Mouse (Mus musculus): Measurements from ENCODE around the gene Son. TPM values are rescaled to one million over a fixed set of nuclear protein-coding genes. Genes with fewer than 3 reads are reported as not detected.

The Son gene
- polyA plus RNA-seq, 1 experiment from 2014 or later = 130 TPM

GRCm38 (mm10) chr16:91629749-91630148, 17.6 kb upstream of the Son start:
- H3K4me2 ChIP-seq (ENCODE audit: low read depth) = no peak overlapping the region
- no peaks in the 10 kb centered on the region for H3K27me3 ChIP-seq (ENCODE audit: control insufficient read depth, insufficient read depth, low read length)
- no peak overlapping the region for H3K9ac ChIP-seq (ENCODE audit: low read length)
- no peak for DNase-seq (ENCODE audit: low spot score)
- H3K4me3 ChIP-seq (ENCODE audit: low read depth, low read length) = no peak overlapping the region
- H3K4me1 ChIP-seq (ENCODE audit: control insufficient read depth, insufficient read depth, low read length) = no peaks in the 10 kb centered on the region
- H3K27ac ChIP-seq (ENCODE audit: low read depth, low read length) = no peak overlapping the region
- peaks cover 20% of the 10 kb centered on the region for H3K36me3 ChIP-seq (ENCODE audit: control insufficient read depth, insufficient read depth, low read length)
- WGBS = 95% methylated on average over 4 of the region's 4 CpGs
- H3K9me3 ChIP-seq (ENCODE audit: control insufficient read depth, low read length) = no peaks in the 10 kb centered on the region
- ATAC-seq (ENCODE audit: insufficient read depth, low FRiP score, low TSS enrichment) = no peak

GRCm38 (mm10) chr16:91630584-91630983, 16.7 kb upstream of the Son start:
- WGBS = 77% methylated on average over 1 of the region's 1 CpGs
- no peaks in the 10 kb centered on the region for H3K9me3 ChIP-seq (ENCODE audit: control insufficient read depth, low read length)
- no peaks in the 10 kb centered on the region for H3K4me1 ChIP-seq (ENCODE audit: control insufficient read depth, insufficient read depth, low read length)
- no peak for DNase-seq (ENCODE audit: low spot score)
- no peak overlapping the region for H3K27ac ChIP-seq (ENCODE audit: low read depth, low read length)
- no peaks in the 10 kb centered on the region for H3K27me3 ChIP-seq (ENCODE audit: control insufficient read depth, insufficient read depth, low read length)
- H3K4me2 ChIP-seq (ENCODE audit: low read depth) = no peak overlapping the region
- H3K36me3 ChIP-seq (ENCODE audit: control insufficient read depth, insufficient read depth, low read length) = peaks cover 18% of the 10 kb centered on the region
- no peak overlapping the region for H3K9ac ChIP-seq (ENCODE audit: low read length)
- ATAC-seq (ENCODE audit: insufficient read depth, low FRiP score, low TSS enrichment) = no peak
- no peak overlapping the region for H3K4me3 ChIP-seq (ENCODE audit: low read depth, low read length)

- DNase-seq (ENCODE audit: low spot score) (no peak), ATAC-seq (ENCODE audit: insufficient read depth, low FRiP score, low TSS enrichment) (no peak)
- H3K4me2 ChIP-seq (ENCODE audit: low read depth) = no peak overlapping the region
- H3K4me3 ChIP-seq (ENCODE audit: low read depth, low read length) = no peak overlapping the region
- no peaks in the 10 kb centered on the region for H3K27me3 ChIP-seq (ENCODE audit: control insufficient read depth, insufficient read depth, low read length)
- H3K9ac ChIP-seq (ENCODE audit: low read length) = no peak overlapping the region
- 92% methylated on average over 5 of the region's 5 CpGs for WGBS
- no peaks in the 10 kb centered on the region for H3K4me1 ChIP-seq (ENCODE audit: control insufficient read depth, insufficient read depth, low read length)
- H3K9me3 ChIP-seq (ENCODE audit: control insufficient read depth, low read length) = no peaks in the 10 kb centered on the region
- no peak overlapping the region for H3K27ac ChIP-seq (ENCODE audit: low read depth, low read length)
- H3K36me3 ChIP-seq (ENCODE audit: control insufficient read depth, insufficient read depth, low read length) = peaks cover 20% of the 10 kb centered on the region
Observed at GRCm38 (mm10) chr16:91632439-91632838, 14.9 kb upstream of the Son start.

GRCm38 (mm10) chr16:91632940-91633339, 14.4 kb upstream of the Son start:
- H3K4me3 ChIP-seq (ENCODE audit: low read depth, low read length) = no peak overlapping the region
- H3K27me3 ChIP-seq (ENCODE audit: control insufficient read depth, insufficient read depth, low read length) = no peaks in the 10 kb centered on the region
- 95% methylated on average over 7 of the region's 7 CpGs for WGBS
- H3K27ac ChIP-seq (ENCODE audit: low read depth, low read length) = no peak overlapping the region
- no peaks in the 10 kb centered on the region for H3K9me3 ChIP-seq (ENCODE audit: control insufficient read depth, low read length)
- DNase-seq (ENCODE audit: low spot score) (no peak), ATAC-seq (ENCODE audit: insufficient read depth, low FRiP score, low TSS enrichment) (no peak)
- H3K4me1 ChIP-seq (ENCODE audit: control insufficient read depth, insufficient read depth, low read length) = no peaks in the 10 kb centered on the region
- H3K9ac ChIP-seq (ENCODE audit: low read length) = no peak overlapping the region
- no peak overlapping the region for H3K4me2 ChIP-seq (ENCODE audit: low read depth)
- H3K36me3 ChIP-seq (ENCODE audit: control insufficient read depth, insufficient read depth, low read length) = peaks cover 24% of the 10 kb centered on the region

GRCm38 (mm10) chr16:91633641-91634040, 13.7 kb upstream of the Son start:
- H3K36me3 ChIP-seq (ENCODE audit: control insufficient read depth, insufficient read depth, low read length) = peaks cover 28% of the 10 kb centered on the region

GRCm38 (mm10) chr16:91639161-91639560, 8.1 kb upstream of the Son start:
- H3K27me3 ChIP-seq (ENCODE audit: control insufficient read depth, insufficient read depth, low read length) = no peaks in the 10 kb centered on the region
- H3K9ac ChIP-seq (ENCODE audit: low read length) = no peak overlapping the region
- WGBS = 98% methylated on average over 5 of the region's 5 CpGs
- no peaks in the 10 kb centered on the region for H3K4me1 ChIP-seq (ENCODE audit: control insufficient read depth, insufficient read depth, low read length)
- DNase-seq (ENCODE audit: low spot score) = no peak
- ATAC-seq (ENCODE audit: insufficient read depth, low FRiP score, low TSS enrichment) = no peak
- no peak overlapping the region for H3K27ac ChIP-seq (ENCODE audit: low read depth, low read length)
- H3K9me3 ChIP-seq (ENCODE audit: control insufficient read depth, low read length) = no peaks in the 10 kb centered on the region
- no peak overlapping the region for H3K4me2 ChIP-seq (ENCODE audit: low read depth)
- H3K36me3 ChIP-seq (ENCODE audit: control insufficient read depth, insufficient read depth, low read length) = peaks cover 20% of the 10 kb centered on the region
- H3K4me3 ChIP-seq (ENCODE audit: low read depth, low read length) = no peak overlapping the region

More at GRCm38 (mm10) chr16:91633641-91634040, 13.7 kb upstream of the Son start:
- DNase-seq (ENCODE audit: low spot score) (no peak), ATAC-seq (ENCODE audit: insufficient read depth, low FRiP score, low TSS enrichment) (no peak)
- Histone ChIP-seq H3K4me3 (ENCODE audit: low read depth, low read length) (no peak overlapping the region), H3K27me3 (ENCODE audit: control insufficient read depth, insufficient read depth, low read length) (no peaks in the 10 kb centered on the region), H3K4me2 (ENCODE audit: low read depth) (no peak overlapping the region), H3K27ac (ENCODE audit: low read depth, low read length) (no peak overlapping the region), H3K4me1 (ENCODE audit: control insufficient read depth, insufficient read depth, low read length) (no peaks in the 10 kb centered on the region), H3K9ac (ENCODE audit: low read length) (no peak overlapping the region), H3K9me3 (ENCODE audit: control insufficient read depth, low read length) (no peaks in the 10 kb centered on the region)
- 94% methylated on average over 12 of the region's 12 CpGs for WGBS

GRCm38 (mm10) chr16:91639636-91640035, 7.7 kb upstream of the Son start:
- H3K4me2 ChIP-seq (ENCODE audit: low read depth) = no peak overlapping the region
- H3K9me3 ChIP-seq (ENCODE audit: control insufficient read depth, low read length) = no peaks in the 10 kb centered on the region
- no peak overlapping the region for H3K4me3 ChIP-seq (ENCODE audit: low read depth, low read length)
- H3K36me3 ChIP-seq (ENCODE audit: control insufficient read depth, insufficient read depth, low read length) = peaks cover 20% of the 10 kb centered on the region
- H3K27me3 ChIP-seq (ENCODE audit: control insufficient read depth, insufficient read depth, low read length) = no peaks in the 10 kb centered on the region
- H3K4me1 ChIP-seq (ENCODE audit: control insufficient read depth, insufficient read depth, low read length) = no peaks in the 10 kb centered on the region
- ATAC-seq (ENCODE audit: insufficient read depth, low FRiP score, low TSS enrichment) (no peak), DNase-seq (ENCODE audit: low spot score) (no peak)
- no peak overlapping the region for H3K9ac ChIP-seq (ENCODE audit: low read length)
- WGBS = 90% methylated on average over 2 of the region's 2 CpGs
- no peak overlapping the region for H3K27ac ChIP-seq (ENCODE audit: low read depth, low read length)

GRCm38 (mm10) chr16:91640171-91640570, 7.1 kb upstream of the Son start:
- DNase-seq (ENCODE audit: low spot score) = no peak
- Histone ChIP-seq H3K36me3 (ENCODE audit: control insufficient read depth, insufficient read depth, low read length) (peaks cover 18% of the 10 kb centered on the region), H3K4me3 (ENCODE audit: low read depth, low read length) (no peak overlapping the region), H3K4me1 (ENCODE audit: control insufficient read depth, insufficient read depth, low read length) (no peaks in the 10 kb centered on the region), H3K9me3 (ENCODE audit: control insufficient read depth, low read length) (no peaks in the 10 kb centered on the region), H3K9ac (ENCODE audit: low read length) (no peak overlapping the region), H3K4me2 (ENCODE audit: low read depth) (no peak overlapping the region), H3K27me3 (ENCODE audit: control insufficient read depth, insufficient read depth, low read length) (no peaks in the 10 kb centered on the region), H3K27ac (ENCODE audit: low read depth, low read length) (no peak overlapping the region)
- 96% methylated on average over 8 of the region's 8 CpGs for WGBS
- ATAC-seq (ENCODE audit: insufficient read depth, low FRiP score, low TSS enrichment) = no peak

- Histone ChIP-seq H3K36me3 (ENCODE audit: control insufficient read depth, insufficient read depth, low read length) (peaks cover 8% of the 10 kb centered on the region), H3K9me3 (ENCODE audit: control insufficient read depth, low read length) (no peaks in the 10 kb centered on the region), H3K27ac (ENCODE audit: low read depth, low read length) (no peak overlapping the region), H3K9ac (ENCODE audit: low read length) (no peak overlapping the region), H3K4me1 (ENCODE audit: control insufficient read depth, insufficient read depth, low read length) (peaks cover 5% of the 10 kb centered on the region; the same call in 1 of the 2 replicates), H3K4me2 (ENCODE audit: low read depth) (no peak overlapping the region), H3K27me3 (ENCODE audit: control insufficient read depth, insufficient read depth, low read length) (no peaks in the 10 kb centered on the region), H3K4me3 (ENCODE audit: low read depth, low read length) (no peak overlapping the region)
- ATAC-seq (ENCODE audit: insufficient read depth, low FRiP score, low TSS enrichment) (no peak), DNase-seq (ENCODE audit: low spot score) (no peak)
- WGBS = 72% methylated on average over 2 of the region's 2 CpGs
Observed at GRCm38 (mm10) chr16:91644901-91645300, 2.4 kb upstream of the Son start.

Data from neural tube, embryonic 11.5 days (tissue).